Mouse (Mus musculus): Measurements from ENCODE around the gene Csk.

The Csk gene

DNA sequence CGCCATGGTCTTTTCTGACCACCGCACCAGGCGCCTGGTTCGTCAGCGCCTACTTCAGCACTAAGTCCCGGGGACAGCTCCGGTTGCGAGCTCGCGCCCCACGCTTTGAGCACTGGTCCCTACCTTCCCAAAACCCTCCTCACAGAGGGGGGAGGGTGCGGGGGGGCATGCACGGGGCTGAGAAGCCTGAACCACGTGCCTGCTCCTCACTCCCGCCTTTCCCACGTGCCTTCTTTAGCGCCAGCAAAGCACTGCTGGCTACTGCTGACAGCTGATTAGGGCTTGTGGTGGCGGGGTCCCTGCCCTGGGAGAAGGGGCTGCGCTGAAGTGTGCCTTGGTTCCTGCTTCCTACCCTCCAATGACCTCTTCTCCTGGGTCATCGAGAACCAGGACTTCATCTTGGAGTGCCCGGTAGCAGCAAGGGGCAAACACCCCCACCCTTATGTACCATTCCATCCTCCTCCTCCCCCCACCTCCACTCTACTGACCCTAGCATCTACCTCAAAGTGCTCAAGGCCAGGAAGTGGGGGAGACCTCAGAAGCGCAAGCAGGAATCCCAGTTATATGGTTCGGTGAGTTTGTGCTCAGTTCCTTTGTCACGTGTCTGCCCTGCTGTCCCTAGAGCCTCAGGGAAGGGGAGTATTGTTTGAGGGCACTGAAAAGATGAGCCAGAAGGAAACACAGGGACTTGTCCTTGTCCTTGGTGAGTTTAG is 47.1 kb downstream of the Csk start, which contains the start of gene Cplx3:
Gene Cplx3, minus strand, starts transcription at position 143 of the 713 bp plus-strand sequence.
- in situ Hi-C loops (cut with MseI, MboI) = no loop called here

GRCm38 (mm10) chr9:57605503-57605902 is 47.9 kb downstream of the Csk start:
- in situ Hi-C loops (cut with MseI, MboI) = no loop called here

DNA sequence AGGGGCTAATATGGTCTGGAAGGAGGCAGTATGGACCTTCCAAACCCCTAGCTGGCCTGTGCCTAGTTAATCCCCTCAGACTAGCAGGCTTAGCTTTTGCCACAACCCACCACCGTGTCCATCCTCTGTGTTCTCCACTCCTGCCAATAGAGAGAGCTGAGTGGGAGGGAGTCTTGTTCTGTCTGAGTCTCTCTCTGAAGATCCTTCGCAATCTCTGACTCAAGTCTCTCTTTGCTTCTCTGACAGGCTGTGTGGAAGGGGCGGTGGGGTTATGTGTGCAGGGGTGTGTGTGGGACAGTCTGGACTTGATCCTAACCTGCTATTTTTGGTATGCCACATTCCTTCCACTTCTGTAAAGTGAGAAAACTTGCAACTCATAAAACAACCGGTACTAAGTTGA is 48.6 kb downstream of the Csk start:
- in situ Hi-C loops (cut with MseI, MboI) = no loop called here

DNA sequence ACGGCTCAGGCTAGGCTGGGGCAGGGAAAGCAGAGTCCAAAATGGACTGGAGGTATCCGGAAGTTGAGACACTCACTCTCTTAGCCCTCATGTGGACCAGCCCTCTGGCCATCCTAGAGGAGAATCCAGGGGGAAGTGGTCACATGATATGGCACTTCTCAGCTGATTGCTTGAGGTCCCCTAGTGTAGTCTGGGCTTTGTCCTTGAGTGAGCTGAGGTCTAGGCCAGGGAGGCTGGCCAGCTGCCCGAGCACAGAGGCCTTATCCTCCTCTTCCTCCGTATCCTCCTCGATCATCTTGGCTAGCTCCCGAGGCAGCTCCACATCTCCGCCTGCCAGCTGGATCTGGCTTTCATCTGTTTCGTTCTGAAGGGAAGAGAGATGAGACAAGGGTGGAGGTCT is 51.3 kb downstream of the Csk start:
- in situ Hi-C loops (cut with MseI, MboI) = no loop called here

GRCm38 (mm10) chr9:57601353-57601706 is 52.1 kb downstream of the Csk start:
- in situ Hi-C loops (cut with MseI, MboI) = no loop called here

- in situ Hi-C loops (cut with MseI, MboI) = no loop called here
Observed at GRCm38 (mm10) chr9:57600620-57601352, 52.6 kb downstream of the Csk start.

DNA sequence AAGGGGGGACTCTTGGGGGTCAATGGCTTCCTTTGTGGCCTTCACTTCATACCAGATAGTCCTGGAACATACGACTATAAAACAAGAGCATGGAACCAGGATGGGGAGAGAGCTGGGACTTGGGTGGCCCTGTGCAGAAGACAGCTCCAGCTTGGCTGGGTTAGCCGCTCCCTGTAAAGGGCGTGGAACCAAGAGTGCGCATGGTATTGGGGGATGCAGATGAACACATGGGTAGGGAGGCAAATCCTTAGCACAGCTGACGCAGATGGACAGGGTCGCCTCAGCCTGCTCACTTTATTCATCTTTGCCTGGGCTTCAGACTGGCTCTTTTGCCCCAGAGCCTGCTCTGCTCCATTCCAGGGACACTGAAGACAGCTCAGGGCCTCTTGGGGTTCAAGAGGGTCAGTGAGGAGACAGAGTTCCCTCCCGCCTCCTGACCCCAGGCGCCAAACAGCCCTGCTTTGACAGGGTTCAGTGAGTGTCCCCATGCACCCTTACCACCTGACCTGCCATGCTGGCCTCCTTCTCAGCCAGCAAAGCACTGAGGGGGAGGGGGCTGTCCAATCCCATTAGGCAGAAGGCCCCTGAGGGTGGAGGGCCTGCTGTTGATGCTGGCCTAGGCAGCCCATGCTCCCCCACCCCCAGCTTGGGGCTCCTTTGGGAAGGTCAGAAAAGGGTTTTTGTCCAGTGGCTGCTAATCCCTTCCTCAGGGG is 54.4 kb downstream of the Csk start:
- in situ Hi-C loops (cut with MseI, MboI) = no loop called here

- in situ Hi-C loops (cut with MseI, MboI) = no loop called here
Observed at GRCm38 (mm10) chr9:57597929-57598382, 55.5 kb downstream of the Csk start.

- in situ Hi-C loops (cut with MseI, MboI) = no loop called here
Observed at GRCm38 (mm10) chr9:57597265-57597664, 56.2 kb downstream of the Csk start.

GRCm38 (mm10) chr9:57594174-57594509 is 59.3 kb downstream of the Csk start:
- in situ Hi-C loops (cut with MseI, MboI) = no loop called here

DNA sequence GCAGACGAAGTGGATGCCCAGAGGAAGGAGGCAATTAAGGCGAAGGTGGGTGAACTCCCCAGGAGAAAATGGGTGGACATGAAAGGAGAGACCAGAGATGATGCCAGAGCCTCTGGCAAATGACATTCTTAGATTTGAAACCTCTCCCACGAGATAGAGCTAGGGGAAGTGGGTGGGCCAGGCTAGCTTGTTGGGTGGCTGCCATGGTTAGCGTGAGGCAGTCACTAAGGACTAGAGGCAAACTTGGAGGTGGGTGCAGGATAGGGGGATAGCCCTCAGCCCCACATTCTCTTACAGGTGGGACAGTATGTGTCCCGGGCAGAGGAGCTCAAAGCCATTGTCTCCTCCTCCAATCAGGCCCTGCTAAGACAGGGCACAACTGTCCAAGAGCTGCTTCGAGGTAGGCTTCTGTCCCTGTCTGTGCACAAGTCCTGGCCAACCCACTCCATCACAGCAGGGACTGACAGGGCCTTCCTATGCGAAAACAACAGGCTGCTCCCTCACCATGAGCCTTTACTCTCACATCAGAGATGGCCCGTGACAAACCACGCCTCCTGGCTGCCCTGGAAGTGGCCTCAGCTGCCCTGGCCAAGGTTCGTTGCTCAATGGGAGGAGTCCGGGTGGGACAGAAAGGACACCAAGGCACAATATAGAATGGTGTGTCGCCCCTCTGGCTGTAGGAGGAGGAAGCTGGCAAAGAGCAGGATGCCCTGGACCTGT is 59.8 kb downstream of the Csk start:
- in situ Hi-C loops (cut with MseI, MboI) = no loop called here

GRCm38 (mm10) chr9:57590726-57591125 is 62.7 kb downstream of the Csk start:
- in situ Hi-C loops (cut with MseI, MboI) = no loop called here

DNA sequence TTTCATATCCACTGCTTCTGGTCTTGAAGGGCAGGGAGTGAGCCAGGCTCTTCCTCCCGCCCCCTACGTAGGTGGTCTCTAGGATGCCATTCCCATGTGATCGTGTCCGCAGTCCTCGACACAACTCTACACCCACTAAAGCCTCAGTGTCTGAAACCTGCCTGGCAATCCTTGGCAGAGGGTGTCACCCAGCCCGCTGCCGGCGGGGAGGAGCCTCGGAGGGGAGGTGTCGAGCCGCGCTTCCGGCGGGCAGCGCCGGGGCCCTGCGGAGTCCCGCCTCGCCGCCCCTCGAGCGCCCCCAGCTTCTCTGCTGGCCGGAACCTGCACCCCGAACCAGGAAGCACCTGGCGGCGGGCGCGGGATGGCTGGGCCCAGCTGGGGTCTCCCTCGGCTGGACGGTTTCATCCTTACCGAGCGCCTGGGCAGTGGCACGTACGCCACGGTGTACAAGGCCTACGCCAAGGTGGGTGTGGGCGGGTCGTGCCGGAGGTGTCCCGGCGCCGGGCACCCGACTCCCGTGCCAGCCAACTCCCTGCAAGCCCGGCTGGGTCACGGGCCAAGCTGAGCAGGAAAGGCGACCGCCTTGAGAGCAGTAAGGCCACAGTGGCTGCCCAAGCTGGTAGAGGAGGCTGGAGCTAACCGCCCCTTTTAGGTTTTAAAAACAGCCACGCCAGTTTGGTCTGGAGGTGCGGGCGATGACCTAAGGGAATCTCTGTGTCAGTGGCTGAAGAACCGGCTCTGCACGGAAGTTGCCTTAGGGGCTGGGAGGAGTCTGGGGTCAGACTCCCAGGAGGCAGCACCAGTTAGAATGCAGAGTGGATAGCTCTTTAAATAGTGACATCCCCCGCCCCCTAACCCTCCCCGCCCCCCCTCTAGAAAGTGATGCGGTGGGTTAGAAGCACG is 64.0 kb downstream of the Csk start, which contains the start of gene Ulk3:
Gene Ulk3, plus strand, starts transcription at position 229 of the 903 bp plus-strand sequence.
- in situ Hi-C loops (cut with MseI, MboI) = no loop called here

DNA sequence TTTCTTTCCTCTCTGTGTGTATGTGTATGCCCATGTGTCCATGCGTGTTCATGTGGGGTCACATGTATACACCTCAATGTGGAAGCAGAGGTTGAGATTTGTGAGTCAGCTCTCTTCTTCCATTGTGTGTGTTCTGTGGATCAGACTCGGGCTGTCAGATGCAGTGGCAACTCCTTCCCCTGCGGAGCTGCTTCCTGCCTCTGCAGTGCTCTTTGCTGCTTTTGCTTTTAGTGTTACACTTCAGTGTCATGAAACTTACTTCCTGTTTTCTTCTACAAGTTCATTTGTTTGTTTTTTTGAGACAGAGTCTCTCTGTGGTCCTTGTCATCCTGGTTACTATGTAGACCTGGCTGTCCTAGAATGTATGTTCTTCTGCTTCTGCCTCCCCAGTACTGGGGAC is 68.4 kb downstream of the Csk start:
- in situ Hi-C loops (cut with MseI, MboI) = no loop called here

DNA sequence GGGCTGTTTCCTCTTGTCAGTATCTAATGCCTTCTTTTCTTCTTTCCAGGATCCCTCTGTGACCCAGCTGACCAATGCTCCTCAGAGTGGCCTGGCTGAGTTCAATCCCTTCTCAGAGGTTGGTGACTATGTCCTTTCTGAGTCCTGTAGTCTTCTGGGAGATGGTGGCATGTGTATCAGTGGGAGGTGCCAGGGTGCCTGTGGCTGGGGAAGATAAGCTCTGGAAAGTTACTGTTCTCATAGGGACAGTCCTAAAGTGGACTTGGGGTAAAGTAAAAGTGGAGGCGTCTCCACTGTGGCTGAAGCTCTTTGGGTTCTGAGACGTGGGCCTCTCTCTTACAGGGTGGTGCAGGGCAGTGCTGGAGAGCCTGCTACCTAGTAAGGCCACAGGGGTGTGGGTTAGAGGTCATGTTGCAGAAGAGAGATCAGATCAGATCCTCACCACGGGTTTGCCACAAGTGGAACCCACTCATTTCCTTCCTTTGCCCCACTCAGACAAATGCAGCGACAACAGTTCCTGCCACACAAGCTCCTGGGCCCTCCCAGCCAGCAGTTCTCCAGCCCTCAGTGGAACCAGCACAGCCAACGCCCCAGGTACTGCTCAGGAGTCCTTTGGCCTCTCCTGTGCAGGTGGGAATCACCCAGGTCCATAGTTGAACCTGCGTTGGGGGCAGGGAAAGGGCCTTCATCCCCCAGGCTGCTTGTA is 76.1 kb downstream of the Csk start:
- in situ Hi-C loops (cut with MseI, MboI) = no loop called here

All from mouse trophoblast stem cell (cell line).